Comparison of ENCODE assay signal across 9 mouse cellular contexts in the genomic region with DNA sequence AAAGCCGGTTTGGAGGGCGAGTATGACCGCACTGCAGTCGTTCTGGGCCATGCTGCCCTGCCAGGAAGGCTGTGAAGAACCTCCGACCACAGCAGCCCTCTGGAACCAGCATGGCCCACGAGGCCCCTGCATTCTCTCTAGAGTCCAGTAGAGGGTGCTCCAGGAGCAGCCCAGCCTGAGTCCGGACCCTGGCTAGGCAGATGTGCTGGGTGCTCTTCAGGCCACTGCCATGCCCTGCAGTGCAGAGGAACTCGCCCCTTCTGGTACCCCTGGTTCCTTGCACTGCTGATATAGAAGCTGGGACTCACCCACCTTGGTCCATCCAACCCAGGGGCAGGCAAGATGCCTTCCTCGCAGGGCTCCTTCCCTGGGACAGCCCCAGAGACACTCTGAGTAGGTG. TPM values are rescaled to one million over a fixed set of nuclear protein-coding genes. Genes with fewer than 3 reads are reported as not detected.
DNase-seq lines count a peak whose midpoint lies in the region; ATAC-seq and TF ChIP-seq lines count a peak whose summit lies in the region.
"Had no signal": no experiment of that assay in that cellular context is flagged by ENCODE, and none has a peak within 500 bp of the region (broad histone marks: within the 10 kb centered on the region; RNA-seq: fewer than 3 reads in every experiment).

No protein-coding gene starts in this region.

- peak; percentile 85 to 87 for ATAC-seq in hematopoietic stem cell, adult 5-6 weeks (replicated peaks in 1 of 2; ENCODE audit: insufficient read depth in 1 of 2, low FRiP score in 2 of 2, low TSS enrichment in 1 of 2, low read depth in 1 of 2, poor library complexity in 2 of 2, severe bottlenecking in 2 of 2)
- peak; percentile 48; the same call in 1 of the 2 replicates for ATAC-seq in stomach, postnatal 0 days (ENCODE audit: low FRiP score, low TSS enrichment)

- no peak overlapping the region for H3K4me2 ChIP-seq in stomach, postnatal 0 days (replicated peaks; ENCODE audit: low read depth)
- H3K4me2 ChIP-seq: stomach, embryonic 15.5 days had no signal

- H3K4me1 ChIP-seq in spleen, adult 2 months (ENCODE audit: control insufficient read depth, insufficient read depth, insufficient read length), result no peaks in the 10 kb centered on the region
- H3K4me1 ChIP-seq in embryonic fibroblast, embryonic 13.5 days (ENCODE audit: control insufficient read depth, insufficient read depth, low read length), result no peaks in the 10 kb centered on the region
- H3K4me1 ChIP-seq in midbrain, embryonic 10.5 days, result 0 out of 2 replicates have a peak, but pooled peaks cover 2% of the 10 kb centered on the region
- H3K4me1 ChIP-seq in stomach, postnatal 0 days (replicated peaks; ENCODE audit: control insufficient read depth, insufficient read depth), result no peaks in the 10 kb centered on the region
- H3K4me1 ChIP-seq: stomach, embryonic 15.5 days had no signal

- 13% methylated on average over 9 of the region's 9 CpGs for WGBS in spleen, adult 2 months
- 17% methylated on average over 9 of the region's 9 CpGs for WGBS in midbrain, embryonic 10.5 days
- 16% methylated on average over 9 of the region's 9 CpGs for WGBS in stomach, postnatal 0 days

- H3K27ac ChIP-seq in spleen, adult 2 months (ENCODE audit: insufficient read depth, low read length), result no peak overlapping the region
- no peak overlapping the region for H3K27ac ChIP-seq in embryonic fibroblast, embryonic 13.5 days (ENCODE audit: insufficient read depth, low read length)
- H3K27ac ChIP-seq in midbrain, embryonic 10.5 days (replicated peaks), result no peak overlapping the region
- no peak overlapping the region for H3K27ac ChIP-seq in stomach, postnatal 0 days (replicated peaks)
- H3K27ac ChIP-seq: stomach, embryonic 15.5 days had no signal

- TF ChIP-seq POLR2A in spleen, adult 2 months (IDR thresholded peaks at IDR 0.05; ENCODE audit: low read depth, low read length), result no peak
- TF ChIP-seq POLR2A in brain, embryonic 14.5 days (IDR thresholded peaks at IDR 0.05; ENCODE audit: borderline replicate concordance, extremely low read depth, insufficient read depth, insufficient read length, poor library complexity, severe bottlenecking), result no peak
- no peak for TF ChIP-seq POLR2A in embryonic fibroblast, embryonic 13.5 days (IDR thresholded peaks at IDR 0.05; ENCODE audit: low read depth, low read length)

- H3K9ac ChIP-seq in stomach, postnatal 0 days (ENCODE audit: low read length), result no peak overlapping the region
- H3K9ac ChIP-seq: stomach, embryonic 15.5 days had no signal

- H3K27me3 ChIP-seq in spleen, adult 2 months (ENCODE audit: control insufficient read depth, insufficient read depth, low read length), result no peaks in the 10 kb centered on the region
- H3K27me3 ChIP-seq in midbrain, embryonic 10.5 days (ENCODE audit: low read depth, poor library complexity, severe bottlenecking), result no peaks in the 10 kb centered on the region
- no peaks in the 10 kb centered on the region for H3K27me3 ChIP-seq in stomach, postnatal 0 days (ENCODE audit: control insufficient read depth, insufficient read depth, low read length)
- H3K27me3 ChIP-seq: stomach, embryonic 15.5 days had no signal

- DNase-seq in spleen, adult 2 months (ENCODE audit: low read depth in 1 of 2, low spot score in 2 of 2), result peak in 1 of 2 experiments; percentile 16
- DNase-seq in spleen, adult 12 weeks (ENCODE audit: low spot score), result no peak
- peak; percentile 75 for DNase-seq in brain, embryonic 14.5 days (ENCODE audit: low read depth)
- peak; percentile 26 to 65 for DNase-seq in layer of hippocampus, postnatal 25 days (ENCODE audit: extremely low spot score in 1 of 2, low spot score in 1 of 2)
- DNase-seq in midbrain, embryonic 10.5 days (ENCODE audit: low spot score), result peak; percentile 78
- peak; percentile 73 for DNase-seq in stomach, postnatal 0 days (ENCODE audit: low spot score)

- no peaks in the 10 kb centered on the region for H3K36me3 ChIP-seq in spleen, adult 2 months (ENCODE audit: control insufficient read depth, insufficient read depth, low read length)
- H3K36me3 ChIP-seq in midbrain, embryonic 10.5 days, result no peaks in the 10 kb centered on the region; the same call in 1 of the 2 replicates
- no peaks in the 10 kb centered on the region for H3K36me3 ChIP-seq in stomach, postnatal 0 days (ENCODE audit: control insufficient read depth, insufficient read depth, low read length)
- H3K36me3 ChIP-seq: stomach, embryonic 15.5 days had no signal

- peak; percentile 68; the same call in 1 of the 2 replicates for TF ChIP-seq CTCF in spleen, adult 2 months (IDR thresholded peaks at IDR 0.05; ENCODE audit: extremely low read depth, insufficient read depth, insufficient read length, insufficient replicate concordance)
- peak; percentile 97 for TF ChIP-seq CTCF in brain, embryonic 14.5 days (IDR thresholded peaks at IDR 0.05; ENCODE audit: borderline replicate concordance, extremely low read depth, insufficient read depth, insufficient read length)
- TF ChIP-seq CTCF in embryonic fibroblast, embryonic 13.5 days (IDR thresholded peaks at IDR 0.05; ENCODE audit: borderline replicate concordance, insufficient read depth, low read length), result peak; percentile 64
- peak; percentile 95 for TF ChIP-seq CTCF in stomach, postnatal 0 days (IDR thresholded peaks at IDR 0.05; ENCODE audit: low read depth)

- no peak overlapping the region for H3K4me3 ChIP-seq in spleen, adult 2 months (ENCODE audit: extremely low read depth, insufficient read depth, insufficient read length)
- H3K4me3 ChIP-seq in embryonic fibroblast, embryonic 13.5 days (ENCODE audit: insufficient read depth, low read length), result no peak overlapping the region
- no peak overlapping the region for H3K4me3 ChIP-seq in midbrain, embryonic 10.5 days
- H3K4me3 ChIP-seq in stomach, postnatal 0 days (ENCODE audit: low read depth, low read length), result no peak overlapping the region
- H3K4me3 ChIP-seq: stomach, embryonic 15.5 days had no signal

- H3K9me3 ChIP-seq in midbrain, embryonic 10.5 days (replicated peaks), result no peaks in the 10 kb centered on the region
- no peaks in the 10 kb centered on the region for H3K9me3 ChIP-seq in stomach, postnatal 0 days (ENCODE audit: control insufficient read depth, low read length)
- H3K9me3 ChIP-seq: stomach, embryonic 15.5 days had no signal

- no peak for TF ChIP-seq EP300 in stomach, postnatal 0 days (optimal IDR thresholded peaks at IDR 0.05)

RNA-seq across cellular contexts. Expression of a gene that starts 50.5 kb away (rescaled TPM):
- 1.5 and 1.7 TPM in 2 replicates for polyA plus RNA-seq in spleen, adult 2 months (2012; rRNA removed)
- 18.6 and 21.0 TPM in 2 replicates for polyA plus RNA-seq in brain, embryonic 14.5 days (2012; rRNA removed)
- not detected in 2 replicates for polyA plus RNA-seq in embryonic fibroblast, embryonic 13.5 days (2011; ENCODE audit: insufficient read length, low read depth, missing spikeins)
- total RNA-seq in hematopoietic stem cell, adult 5-6 weeks (2017), result not detected in 2 replicates
- total RNA-seq in layer of hippocampus, postnatal 25 days (2021), result 1 to 10 TPM; 8.0 to 8.7 TPM
- polyA plus RNA-seq in midbrain, embryonic 10.5 days (2016; fragmentation: Nextera tagmentation; extraction: Ambion mirVana), result 0.28 and 0.70 TPM in 2 replicates
- polyA plus RNA-seq in stomach, postnatal 0 days (2015; fragmentation: Nextera tagmentation; extraction: Ambion mirVana), result 0.24 and 0.41 TPM in 2 replicates
